Mouse (Mus musculus) stomach, postnatal 0 days (tissue): ENCODE measurements around the gene Lrp8. TPM values are rescaled to one million over a fixed set of nuclear protein-coding genes. Genes with fewer than 3 reads are reported as not detected.

Experiments
- ATAC-seq: fragments of 200-750 bp; cut with Nextera tagmentation; 2 replicates; pipeline ENCODE4 v1.8.0; 2017; ENCODE audit not compliant: low FRiP score, low TSS enrichment
- DNase-seq: peaks from one replicate; pipeline ENCODE4 v3.0.0-alpha.2; 2016; ENCODE audit warnings: low spot score
- H3K27ac ChIP-seq: fragments of 300-500 bp; sonication (generic); replicated peaks from 2 replicates; pipeline ENCODE4 v1.5.1; 2014; ENCODE audit warnings: mild to moderate bottlenecking, control low read depth
- H3K27me3 ChIP-seq: fragments of 300-500 bp; sonication (generic); 2 replicates; pipeline ENCODE4 v1.6.1; 2014; ENCODE audit warnings: low read length; ENCODE audit not compliant: control insufficient read depth, insufficient read depth
- H3K36me3 ChIP-seq: fragments of 300-500 bp; sonication (generic); 2 replicates; pipeline ENCODE4 v1.6.1; 2014; ENCODE audit warnings: low read length, mixed read lengths; ENCODE audit not compliant: control insufficient read depth, insufficient read depth
- H3K4me1 ChIP-seq: fragments of 300-500 bp; sonication (generic); replicated peaks from 2 replicates; pipeline ENCODE4 v1.6.1; 2014; ENCODE audit warnings: antibody characterized with exemption; ENCODE audit not compliant: control insufficient read depth, insufficient read depth
- H3K4me2 ChIP-seq: fragments of 300-500 bp; sonication (generic); replicated peaks from 2 replicates; pipeline ENCODE4 v1.6.1; 2014; ENCODE audit warnings: low read depth, mild to moderate bottlenecking, control low read depth, moderate library complexity
- H3K4me3 ChIP-seq: fragments of 300-500 bp; sonication (generic); 2 replicates; pipeline ENCODE4 v1.5.1; 2014; ENCODE audit warnings: low read depth, low read length, control low read depth
- H3K9ac ChIP-seq: fragments of 300-500 bp; sonication (generic); 2 replicates; pipeline ENCODE4 v1.6.1; 2014; ENCODE audit warnings: mild to moderate bottlenecking, low read length, control low read depth, mixed read lengths
- H3K9me3 ChIP-seq: fragments of 300-500 bp; sonication (generic); 2 replicates; pipeline ENCODE4 v1.6.1; 2016; ENCODE audit warnings: low read length; ENCODE audit not compliant: control insufficient read depth
- CTCF ChIP-seq: IDR thresholded peaks from 2 replicates; pipeline ENCODE4 v1.5.1; 2016; ENCODE audit warnings: antibody characterized with exemption, low read depth, mild to moderate bottlenecking, moderate library complexity
- EP300 ChIP-seq: optimal IDR thresholded peaks from 2 replicates; pipeline ENCODE3; 2016; ENCODE audit warnings: antibody characterized with exemption
- WGBS: fragments of 180-500 bp; shearing (Covaris S2); extraction: QIAGEN DNeasy Blood & Tissue Kit; methylation state at CpG from one replicate; pipeline ENCODE4 v1.1.7; 2014; 5-methylcytosine and 5-hydroxymethylcytosine counted together
- polyA plus RNA-seq: library from polyadenylated mRNA; unstranded; fragments of >200 nt; fragmentation: Nextera tagmentation; extraction: Ambion mirVana; gene quantifications from 2 replicates; pipeline ENCODE4 v1.2.1, GENCODE M21; 2015

Lrp8 gene
- polyA plus RNA-seq, 1 experiment from 2014 or later: 0.85 TPM

- Histone ChIP-seq H3K27me3 (no peaks in the 10 kb centered on the region), H3K9me3 (no peaks in the 10 kb centered on the region), H3K36me3 (peaks cover 16% of the 10 kb centered on the region), H3K4me1 (no peaks in the 10 kb centered on the region), H3K4me3 (no peak overlapping the region), H3K4me2 (no peak overlapping the region), H3K9ac (no peak overlapping the region), H3K27ac (no peak overlapping the region)
- ATAC-seq (no peak), DNase-seq (no peak)
- 77% methylated on average over 3 of the region's 3 CpGs for WGBS
- no peak for TF ChIP-seq EP300
- TF ChIP-seq CTCF: no peak
These were observed 98.1 kb downstream of the Lrp8 start for GRCm38 (mm10) chr4:107900206-107900605.

- H3K27ac ChIP-seq: no peak overlapping the region
- no peak overlapping the region for H3K4me2 ChIP-seq
- no peak for DNase-seq
- 88% methylated on average over 10 of the region's 10 CpGs for WGBS
- H3K27me3 ChIP-seq: no peaks in the 10 kb centered on the region
- TF ChIP-seq CTCF: no peak
- TF ChIP-seq EP300: no peak
- no peaks in the 10 kb centered on the region for H3K4me1 ChIP-seq
- H3K4me3 ChIP-seq: no peak overlapping the region
- H3K9ac ChIP-seq: no peak overlapping the region
- no peaks in the 10 kb centered on the region for H3K9me3 ChIP-seq
- ATAC-seq: no peak
- H3K36me3 ChIP-seq: peaks cover 22% of the 10 kb centered on the region
These were observed 102.2 kb downstream of the Lrp8 start for GRCm38 (mm10) chr4:107904252-107904651.

- H3K9ac ChIP-seq: no peak overlapping the region
- no peaks in the 10 kb centered on the region for H3K4me1 ChIP-seq
- no peaks in the 10 kb centered on the region for H3K9me3 ChIP-seq
- no peak overlapping the region for H3K27ac ChIP-seq
- no peak overlapping the region for H3K4me3 ChIP-seq
- WGBS: 95% methylated on average over 9 of the region's 9 CpGs
- H3K27me3 ChIP-seq: no peaks in the 10 kb centered on the region
- DNase-seq (no peak), ATAC-seq (no peak)
- H3K36me3 ChIP-seq: peaks cover 24% of the 10 kb centered on the region
- no peak for TF ChIP-seq EP300
- TF ChIP-seq CTCF: no peak
- no peak overlapping the region for H3K4me2 ChIP-seq
These were observed 104.5 kb downstream of the Lrp8 start for GRCm38 (mm10) chr4:107906561-107906960.

- 92% methylated on average over 4 of the region's 4 CpGs for WGBS
- H3K27ac ChIP-seq: no peak overlapping the region
- TF ChIP-seq EP300 (no peak), CTCF (no peak)
- no peak overlapping the region for H3K4me3 ChIP-seq
- H3K4me2 ChIP-seq: no peak overlapping the region
- no peak overlapping the region for H3K9ac ChIP-seq
- DNase-seq: no peak
- H3K4me1 ChIP-seq: no peaks in the 10 kb centered on the region
- no peaks in the 10 kb centered on the region for H3K9me3 ChIP-seq
- no peaks in the 10 kb centered on the region for H3K27me3 ChIP-seq
- ATAC-seq: no peak
- peaks cover 35% of the 10 kb centered on the region for H3K36me3 ChIP-seq
These were observed 108.0 kb downstream of the Lrp8 start for GRCm38 (mm10) chr4:107910020-107910419.

GRCm38 (mm10) chr4:107920336-107920735 is 118.3 kb downstream of the Lrp8 start:
- 0 out of 2 replicates have a peak overlapping the region, but pooled peaks have one; percentile 95 for H3K27ac ChIP-seq
- H3K36me3 ChIP-seq: no peaks in the 10 kb centered on the region
- H3K4me2 ChIP-seq: no peak overlapping the region
- DNase-seq (no peak), ATAC-seq (no peak)
- 71% methylated on average over 2 of the region's 2 CpGs for WGBS
- H3K4me1 ChIP-seq: 0 out of 2 replicates have a peak, but pooled peaks cover 6% of the 10 kb centered on the region
- H3K9ac ChIP-seq: no peak overlapping the region
- H3K9me3 ChIP-seq: no peaks in the 10 kb centered on the region
- no peak overlapping the region for H3K4me3 ChIP-seq
- H3K27me3 ChIP-seq: no peaks in the 10 kb centered on the region
- TF ChIP-seq EP300 (no peak), CTCF (no peak)

GRCm38 (mm10) chr4:107921152-107921695 is 119.2 kb downstream of the Lrp8 start:
- TF ChIP-seq EP300 (no peak), CTCF (no peak)
- no peaks in the 10 kb centered on the region for H3K27me3 ChIP-seq
- no peaks in the 10 kb centered on the region for H3K36me3 ChIP-seq
- no peak; the same call in 1 of the 2 replicates for ATAC-seq
- no peaks in the 10 kb centered on the region for H3K9me3 ChIP-seq
- no peak overlapping the region for H3K4me3 ChIP-seq
- WGBS: 51% methylated on average over 8 of the region's 8 CpGs
- peak overlapping the region; percentile 95 for H3K27ac ChIP-seq
- H3K4me1 ChIP-seq: 0 out of 2 replicates have a peak, but pooled peaks cover 6% of the 10 kb centered on the region
- no peak overlapping the region for H3K9ac ChIP-seq
- peak overlapping the region; percentile 78; the same call in 1 of the 2 replicates for H3K4me2 ChIP-seq
- peak; percentile 63 for DNase-seq
